Mouse (Mus musculus) MEL (cell line): ENCODE data around the gene Tbc1d7. TPM values are rescaled to one million over a fixed set of nuclear protein-coding genes. Genes with fewer than 3 reads are reported as not detected.

Experiments used
- DNase-seq: peaks from one replicate; pipeline ENCODE4 v3.0.0; 2011; ENCODE audit warnings: low read depth, low spot score
- H3K27ac ChIP-seq: 2 replicates; pipeline ENCODE4 v1.5.1; 2012; ENCODE audit warnings: low read depth, mild to moderate bottlenecking, control low read depth, low read length, moderate library complexity; ENCODE audit not compliant: control insufficient read depth
- H3K27me3 ChIP-seq, 2 experiments: fragments of 150-350 bp in 1 of 2; sonication (generic) in 1 of 2; 2 replicates each; pipeline ENCODE4 v1.6.1; 2012; ENCODE audit warnings: low read length in 2 of 2, mild to moderate bottlenecking in 2 of 2, improper control_type of control experiment in 1 of 2, moderate library complexity in 1 of 2; ENCODE audit not compliant: insufficient read depth in 2 of 2, control insufficient read depth in 1 of 2
- H3K36me3 ChIP-seq, 2 experiments: 2 replicates each; pipeline ENCODE4 v1.6.1; 2012 to 2014; ENCODE audit warnings: low read length in 2 of 2, improper control_type of control experiment in 1 of 2, inconsistent platforms in 1 of 2, mild to moderate bottlenecking in 1 of 2; ENCODE audit not compliant: insufficient read depth in 2 of 2, control insufficient read depth in 1 of 2
- H3K4me1 ChIP-seq, 2 experiments: fragments of 150-350 bp in 1 of 2; sonication (generic) in 1 of 2; 2 replicates each; pipeline ENCODE4 v1.6.1; 2012; ENCODE audit warnings: low read length in 2 of 2, improper control_type of control experiment in 1 of 2, mild to moderate bottlenecking in 1 of 2; ENCODE audit not compliant: insufficient read depth in 2 of 2, control insufficient read depth in 1 of 2
- H3K4me3 ChIP-seq, 2 experiments: fragments of 150-350 bp in 1 of 2; sonication (generic) in 1 of 2; 2 replicates each; pipeline ENCODE4 v1.5.1; 2012; ENCODE audit warnings: low read depth in 2 of 2, low read length in 2 of 2, mild to moderate bottlenecking in 2 of 2, moderate library complexity in 2 of 2, control low read depth in 1 of 2, improper control_type of control experiment in 1 of 2; ENCODE audit not compliant: control insufficient read depth in 1 of 2, insufficient read depth in 1 of 2
- H3K79me2 ChIP-seq: 2 replicates; pipeline ENCODE4 v1.6.1; 2012; ENCODE audit warnings: mild to moderate bottlenecking, low read length, moderate library complexity; ENCODE audit not compliant: control insufficient read depth, poor library complexity, insufficient read depth
- H3K9ac ChIP-seq: 2 replicates; pipeline ENCODE4 v1.6.1; 2012; ENCODE audit warnings: low read depth, mild to moderate bottlenecking, control low read depth, low read length, moderate library complexity; ENCODE audit not compliant: control insufficient read depth, poor library complexity, severe bottlenecking
- H3K9me3 ChIP-seq: fragments of 150-350 bp; sonication (generic); replicated peaks from 2 replicates; pipeline ENCODE4 v1.6.1; 2012; ENCODE audit warnings: mild to moderate bottlenecking, low read length, improper control_type of control experiment, moderate library complexity; ENCODE audit not compliant: insufficient read depth
- CHD2 ChIP-seq: IDR thresholded peaks from 2 replicates; pipeline ENCODE4 v1.6.1; 2011; ENCODE audit warnings: low read length, improper control_type of control experiment
- ELF1 ChIP-seq: IDR thresholded peaks from 2 replicates; pipeline ENCODE4 v1.6.1; 2014; ENCODE audit warnings: low read depth, mild to moderate bottlenecking, inconsistent platforms, low read length, improper control_type of control experiment, moderate library complexity
- GABPA ChIP-seq: IDR thresholded peaks from 2 replicates; pipeline ENCODE4 v1.6.1; 2012; ENCODE audit warnings: low read depth, mild to moderate bottlenecking, inconsistent platforms, low read length, improper control_type of control experiment, moderate library complexity
- JUND ChIP-seq: IDR thresholded peaks from 2 replicates; pipeline ENCODE4 v1.6.1; 2011; ENCODE audit warnings: low read depth, mild to moderate bottlenecking, improper control_type of control experiment, low read length
- MAFK ChIP-seq: IDR thresholded peaks from 2 replicates; pipeline ENCODE4 v1.6.1; 2011; ENCODE audit warnings: low read depth, mild to moderate bottlenecking, low read length, improper control_type of control experiment, borderline replicate concordance
- MAX ChIP-seq: IDR thresholded peaks from 2 replicates; pipeline ENCODE4 v1.6.1; 2011; ENCODE audit warnings: low read length, improper control_type of control experiment
- MEF2A ChIP-seq: IDR thresholded peaks from 2 replicates; pipeline ENCODE4 v1.6.1; 2014; ENCODE audit warnings: low read depth, mild to moderate bottlenecking, inconsistent platforms, low read length, improper control_type of control experiment; ENCODE audit not compliant: poor library complexity, insufficient replicate concordance, severe bottlenecking; ENCODE audit errors: extremely low read depth
- MXI1 ChIP-seq: IDR thresholded peaks from 2 replicates; pipeline ENCODE4 v1.6.1; 2011; ENCODE audit warnings: mild to moderate bottlenecking, low read depth, low read length, improper control_type of control experiment
- NELFE ChIP-seq: IDR thresholded peaks from 2 replicates; pipeline ENCODE4 v1.6.1; 2011; ENCODE audit warnings: low read depth, low read length, improper control_type of control experiment
- POLR2AphosphoS5 ChIP-seq: IDR thresholded peaks from 2 replicates; pipeline ENCODE4 v1.6.1; 2012; ENCODE audit warnings: low read depth, borderline replicate concordance, mild to moderate bottlenecking, inconsistent platforms, low read length, moderate library complexity, mixed read lengths
- RAD21 ChIP-seq: IDR thresholded peaks from 2 replicates; pipeline ENCODE4 v1.6.1; 2011; ENCODE audit warnings: mild to moderate bottlenecking, low read depth, low read length, improper control_type of control experiment
- SIN3A ChIP-seq: IDR thresholded peaks from 2 replicates; pipeline ENCODE4 v1.6.1; 2012; ENCODE audit warnings: low read length, improper control_type of control experiment, inconsistent platforms
- TAL1 ChIP-seq: IDR thresholded peaks from 2 replicates; pipeline ENCODE4 v1.6.1; 2012; ENCODE audit warnings: mild to moderate bottlenecking, inconsistent platforms, low read length, moderate library complexity, mixed read lengths
- UBTF ChIP-seq: IDR thresholded peaks from 2 replicates; pipeline ENCODE4 v1.6.1; 2012; ENCODE audit warnings: low read depth, mild to moderate bottlenecking, inconsistent platforms, low read length, improper control_type of control experiment, moderate library complexity, borderline replicate concordance; ENCODE audit not compliant: insufficient read depth
- ZKSCAN1 ChIP-seq: IDR thresholded peaks from 2 replicates; pipeline ENCODE4 v1.6.1; 2012; ENCODE audit warnings: low read depth, mild to moderate bottlenecking, inconsistent platforms, low read length, improper control_type of control experiment, moderate library complexity
- ZMIZ1 ChIP-seq: IDR thresholded peaks from 2 replicates; pipeline ENCODE4 v1.6.1; 2012; ENCODE audit warnings: low read depth, mild to moderate bottlenecking, inconsistent platforms, low read length, improper control_type of control experiment, moderate library complexity
- polyA plus RNA-seq, 2 experiments: library from polyadenylated mRNA; stranded (reverse) in 1 of 2; unstranded in 1 of 2; fragments of >175 nt in 1 of 2; fragments of >200 nt in 1 of 2; gene quantifications; 2 replicates each; pipeline versions ENCODE4 v1.2.1 to v1.2.4; 2012; ENCODE audit warnings: low replicate concordance in 2 of 2, low read depth in 1 of 2; ENCODE audit not compliant: insufficient read length in 2 of 2, insufficient read depth in 1 of 2, missing spikeins in 1 of 2
- total RNA-seq: library from RNA; depleted of rRNA; stranded (reverse); fragments of 300-350 nt; gene quantifications from 2 replicates; pipeline ENCODE4 v1.2.3, GENCODE M21; 2012

The Tbc1d7 gene
- total and polyA plus RNA-seq, 3 experiments: 11.6 to 29.4 TPM; not detected in 1

DNA sequence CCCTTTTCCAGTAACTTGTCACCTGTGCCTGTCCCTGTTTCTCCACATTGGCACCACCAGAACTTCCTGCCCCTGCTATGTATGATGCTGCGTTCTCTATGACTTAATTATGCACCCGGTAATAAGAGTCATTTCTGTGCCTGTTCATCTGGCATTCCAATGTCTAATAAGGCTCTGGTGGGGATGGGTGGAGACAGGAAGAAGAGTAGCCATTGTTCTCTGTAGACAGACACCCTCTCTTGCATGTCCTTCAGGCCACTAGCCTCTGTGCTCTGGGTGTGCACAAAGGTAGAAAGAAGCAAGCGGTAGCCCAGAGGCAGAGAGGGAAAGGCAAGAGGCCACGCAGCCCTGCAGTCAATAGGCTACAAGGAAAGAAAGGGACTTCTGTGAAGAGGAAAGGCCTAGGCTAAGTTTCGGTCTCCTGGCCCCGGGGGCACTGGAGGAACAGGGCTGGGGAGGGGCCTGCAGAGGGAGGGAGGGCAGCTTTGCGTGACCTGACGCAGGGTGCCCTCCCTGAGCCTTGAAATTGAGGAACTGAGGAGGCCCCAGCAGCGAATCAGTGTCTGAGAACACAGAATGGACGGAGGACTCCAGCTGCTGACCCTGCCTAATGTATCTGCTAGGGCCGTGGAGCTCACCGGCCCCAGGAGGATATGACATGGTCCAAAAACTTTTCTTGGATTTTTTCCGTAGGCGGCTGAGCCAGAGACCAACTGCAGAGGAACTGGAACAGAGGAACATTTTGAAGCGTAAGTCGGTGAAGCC lies 48.8 kb downstream of the Tbc1d7 start:
- no peaks in the 10 kb centered on the region for H3K79me2 ChIP-seq
- no peak overlapping the region for H3K9ac ChIP-seq
- no peak overlapping the region for H3K4me3 ChIP-seq
- H3K36me3 ChIP-seq: no peaks in the 10 kb centered on the region
- H3K4me1 ChIP-seq: no peaks in the 10 kb centered on the region
- DNase-seq: no peak
- no peaks in the 10 kb centered on the region for H3K9me3 ChIP-seq
- no peaks in the 10 kb centered on the region; a peak in 1 of 4 replicates for H3K27me3 ChIP-seq
- no peak for TF ChIP-seq ZKSCAN1
- no peak for TF ChIP-seq ELF1
- TF ChIP-seq UBTF: no peak
- TF ChIP-seq, all 39 proteins: peak for 0
- no peak overlapping the region for H3K27ac ChIP-seq

DNA sequence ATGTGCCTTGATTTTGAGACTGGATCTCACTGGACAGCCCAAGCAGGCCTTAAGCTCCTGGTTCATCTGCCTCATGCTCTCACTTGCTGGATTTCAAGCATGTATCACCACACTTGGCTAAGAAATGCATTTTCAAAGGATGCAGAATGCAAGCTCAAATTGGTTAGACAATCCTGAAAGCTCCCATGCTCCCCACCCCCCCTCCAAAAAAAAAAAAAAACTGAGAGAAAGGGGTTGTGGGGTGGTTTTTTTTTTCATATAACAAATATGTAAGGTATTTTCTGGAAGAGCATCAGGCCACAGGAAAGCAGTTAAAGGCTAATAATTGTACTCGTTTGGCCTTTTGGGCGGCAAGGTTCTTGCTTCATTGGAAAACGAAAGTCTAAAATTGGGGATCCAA lies 58.2 kb downstream of the Tbc1d7 start:
- H3K79me2 ChIP-seq: no peaks in the 10 kb centered on the region
- no peaks in the 10 kb centered on the region; a peak in 1 of 4 replicates for H3K27me3 ChIP-seq
- H3K27ac ChIP-seq: no peak overlapping the region
- DNase-seq: no peak
- H3K4me1 ChIP-seq: no peaks in the 10 kb centered on the region
- no peak overlapping the region for H3K9ac ChIP-seq
- H3K9me3 ChIP-seq: no peaks in the 10 kb centered on the region
- no peaks in the 10 kb centered on the region for H3K36me3 ChIP-seq
- TF ChIP-seq RAD21 (no peak), JUND (no peak), TAL1 (no peak), MEF2A (no peak), MXI1 (no peak), NELFE (no peak), MAFK (no peak), CHD2 (no peak), POLR2AphosphoS5 (no peak), MAX (no peak), GABPA (no peak), SIN3A (no peak), ZMIZ1 (no peak)
- TF ChIP-seq, all 39 proteins: peak for 0
- H3K4me3 ChIP-seq: no peak overlapping the region
